In the genomic region with DNA sequence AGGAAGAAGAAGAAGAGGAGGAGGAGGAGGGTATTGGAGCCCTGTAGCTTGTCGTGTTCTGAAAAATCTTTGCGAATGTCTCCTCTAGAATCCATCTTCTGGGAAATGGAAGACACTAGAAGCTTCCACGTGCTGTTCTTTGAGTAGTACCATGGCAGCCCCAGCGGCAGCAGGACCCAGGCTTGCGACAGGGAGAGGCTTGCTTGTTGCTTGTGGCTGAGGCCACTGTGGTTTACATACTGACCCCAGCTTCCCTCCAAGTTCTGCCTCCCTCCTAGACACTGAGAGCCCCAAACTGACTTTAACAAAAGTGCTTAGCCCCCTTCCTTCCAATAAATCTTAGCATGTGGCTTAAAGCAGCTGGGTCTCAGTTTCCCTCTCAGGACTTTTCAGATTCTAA, we compare ENCODE assay signal across 32 mouse cellular contexts. TPM values are rescaled to one million over a fixed set of nuclear protein-coding genes. Genes with fewer than 3 reads are reported as not detected.
A peak's percentile ranks its signal among the peaks of the same experiment; 100 is the strongest.
DNase-seq lines count a peak whose midpoint lies in the region; ATAC-seq and TF ChIP-seq lines count a peak whose summit lies in the region.
"Had no signal": no experiment of that assay in that cellular context is flagged by ENCODE, and none has a peak within 500 bp of the region (broad histone marks: within the 10 kb centered on the region; RNA-seq: fewer than 3 reads in every experiment).

No protein-coding gene starts in this region.

- H3K27ac ChIP-seq in liver, embryonic 14.5 days: no peak overlapping the region
- no peak overlapping the region for H3K27ac ChIP-seq in forebrain, embryonic 10.5 days
- H3K27ac ChIP-seq: embryonic facial prominence, embryonic 10.5 days; forebrain, embryonic 15.5 days; hindbrain, embryonic 14.5 days; left cerebral cortex, adult 2 months; limb, embryonic 13.5 days had no signal

- TF ChIP-seq POLR2A in lung, adult 2 months (IDR thresholded peaks at IDR 0.05; ENCODE audit: borderline replicate concordance, extremely low read depth, low read depth, low read length): no peak

- peak overlapping the region; percentile 48 for H3K4me3 ChIP-seq in erythroblast, embryonic 14.5 days (replicated peaks)
- peak overlapping the region; percentile 75 for H3K4me3 ChIP-seq in lung, adult 2 months (replicated peaks; ENCODE audit: extremely low read depth, low read depth, low read length)
- peak overlapping the region; percentile 19 to 48 for H3K4me3 ChIP-seq in liver, embryonic 14.5 days (ENCODE audit: insufficient read depth in 1 of 2, low read depth in 2 of 2, low read length in 2 of 2)
- H3K4me3 ChIP-seq in forebrain, embryonic 10.5 days: no peak overlapping the region
- H3K4me3 ChIP-seq: embryonic facial prominence, embryonic 10.5 days; embryonic facial prominence, embryonic 15.5 days; forebrain, embryonic 15.5 days; left cerebral cortex, adult 2 months; limb, embryonic 13.5 days had no signal

- H3K9me3 ChIP-seq in erythroblast, embryonic 14.5 days (ENCODE audit: control insufficient read depth, low read length): no peaks in the 10 kb centered on the region
- no peaks in the 10 kb centered on the region for H3K9me3 ChIP-seq in liver, embryonic 14.5 days (ENCODE audit: control insufficient read depth, low read length)
- H3K9me3 ChIP-seq in forebrain, embryonic 10.5 days: no peaks in the 10 kb centered on the region
- H3K9me3 ChIP-seq: embryonic facial prominence, embryonic 10.5 days; embryonic facial prominence, embryonic 15.5 days; forebrain, embryonic 15.5 days; G1E; limb, embryonic 13.5 days had no signal

- TF ChIP-seq EP300 in liver, embryonic 14.5 days (IDR thresholded peaks at IDR 0.05; ENCODE audit: low read depth): no peak

- no peaks in the 10 kb centered on the region; the same call in 1 of the 2 replicates for H3K36me3 ChIP-seq in erythroblast, embryonic 14.5 days (ENCODE audit: control insufficient read depth)
- H3K36me3 ChIP-seq in liver, embryonic 14.5 days (replicated peaks; ENCODE audit: control insufficient read depth, insufficient read depth, low read depth): no peaks in the 10 kb centered on the region
- no peaks in the 10 kb centered on the region for H3K36me3 ChIP-seq in forebrain, embryonic 10.5 days (replicated peaks)
- H3K36me3 ChIP-seq: embryonic facial prominence, embryonic 10.5 days; embryonic facial prominence, embryonic 15.5 days; forebrain, embryonic 15.5 days; G1E; limb, embryonic 13.5 days had no signal

- ATAC-seq in erythroblast, adult 5-6 weeks (replicated peaks; ENCODE audit: low FRiP score, poor library complexity, severe bottlenecking): no peak
- no peak for ATAC-seq in liver, embryonic 14.5 days (ENCODE audit: insufficient read depth)
- ATAC-seq in megakaryocyte progenitor cell, adult 5-6 weeks (replicated peaks; ENCODE audit: poor library complexity): peak; percentile 59
- ATAC-seq: forebrain, embryonic 15.5 days; intestine, postnatal 0 days; Patski had no signal

- DNase-seq in lung, adult 2 months: no peak
- no peak for DNase-seq in lung, postnatal 36 days
- no peak for DNase-seq in liver, embryonic 14.5 days (ENCODE audit: low read depth in 3 of 3, low spot score in 3 of 3)
- DNase-seq in cerebellum, adult 18-20 months: no peak
- no peak for DNase-seq in forebrain, embryonic 10.5 days (ENCODE audit: extremely low spot score, low spot score)
- DNase-seq: kidney, adult 9 months; midbrain, embryonic 14.5 days had no signal

- H3K4me2 ChIP-seq in liver, embryonic 14.5 days (ENCODE audit: low read depth): peak overlapping the region; percentile 43
- H3K4me2 ChIP-seq: embryonic facial prominence, embryonic 15.5 days; forebrain, embryonic 15.5 days; hindbrain, embryonic 14.5 days; limb, embryonic 13.5 days; lung, embryonic 14.5 days had no signal

- H3K9ac ChIP-seq in liver, embryonic 14.5 days (replicated peaks): no peak overlapping the region
- H3K9ac ChIP-seq: embryonic facial prominence, embryonic 15.5 days; forebrain, embryonic 15.5 days; hindbrain, embryonic 14.5 days; limb, embryonic 13.5 days; lung, embryonic 14.5 days had no signal

- no peaks in the 10 kb centered on the region for H3K4me1 ChIP-seq in erythroblast, embryonic 14.5 days (ENCODE audit: control insufficient read depth)
- no peaks in the 10 kb centered on the region for H3K4me1 ChIP-seq in lung, adult 2 months (ENCODE audit: control insufficient read depth, insufficient read depth, low read length)
- 0 out of 4 replicates have a peak, but pooled peaks cover 0 to 4% of the 10 kb centered on the region in 2 experiments for H3K4me1 ChIP-seq in liver, embryonic 14.5 days (replicated peaks; ENCODE audit: control insufficient read depth in 2 of 2, insufficient read depth in 2 of 2, low read length in 1 of 2)
- peaks cover 15% of the 10 kb centered on the region for H3K4me1 ChIP-seq in forebrain, embryonic 10.5 days
- H3K4me1 ChIP-seq: embryonic facial prominence, embryonic 15.5 days; forebrain, embryonic 15.5 days; limb, embryonic 13.5 days had no signal

- no peak for TF ChIP-seq CTCF in lung, adult 2 months (IDR thresholded peaks at IDR 0.05; ENCODE audit: insufficient read depth, low read length)
- no peak for TF ChIP-seq CTCF in liver, embryonic 14.5 days (IDR thresholded peaks at IDR 0.05; ENCODE audit: low read depth)

- 67% methylated on average over 5 of the region's 5 CpGs for WGBS in lung, adult 2 months
- 40% methylated on average over 5 of the region's 5 CpGs for WGBS in liver, embryonic 14.5 days (ENCODE audit: insufficient replicate concordance)
- 76% methylated on average over 5 of the region's 5 CpGs for WGBS in forebrain, embryonic 10.5 days

- no peaks in the 10 kb centered on the region for H3K27me3 ChIP-seq in erythroblast, embryonic 14.5 days (ENCODE audit: control insufficient read depth)
- H3K27me3 ChIP-seq in liver, embryonic 14.5 days (ENCODE audit: control insufficient read depth, insufficient read depth, low read length): no peaks in the 10 kb centered on the region
- H3K27me3 ChIP-seq in forebrain, embryonic 10.5 days (ENCODE audit: poor library complexity, severe bottlenecking): no peaks in the 10 kb centered on the region
- H3K27me3 ChIP-seq: embryonic facial prominence, embryonic 15.5 days; forebrain, embryonic 15.5 days; limb, embryonic 13.5 days had no signal

RNA-seq across cellular contexts. Expression of a gene that starts 0.6 kb away (rescaled TPM):
- 0.03 TPM in 1 of 2 replicates, not detected in the other for polyA plus RNA-seq in erythroblast, embryonic 14.5 days (2012)
- total RNA-seq in erythroblast, adult 5-6 weeks (2015; ENCODE audit: low replicate concordance): not detected in 2 replicates
- 0.34 TPM in 1 of 2 replicates, not detected in the other for total RNA-seq in erythroblast, adult 5-6 weeks (2017; ENCODE audit: low replicate concordance)
- polyA plus RNA-seq in lung, adult 2 months (2012; rRNA removed): 75.9 and 90.6 TPM in 2 replicates
- 14.1 and 15.9 TPM in 2 replicates for polyA plus RNA-seq in liver, embryonic 14.5 days (2012; rRNA removed)
- polyA plus RNA-seq in liver, embryonic 14.5 days (2014; fragmentation: Nextera tagmentation; extraction: Ambion mirVana): 13.8 and 16.6 TPM in 2 replicates
- total RNA-seq in megakaryocyte progenitor cell, adult 5-6 weeks (2015): 3.1 and 4.7 TPM in 2 replicates
- total RNA-seq in megakaryocyte progenitor cell, adult 5-6 weeks (2017): 1.7 and 2.6 TPM in 2 replicates
- polyA plus RNA-seq in forebrain, embryonic 10.5 days (2016; fragmentation: Nextera tagmentation; extraction: Ambion mirVana): 0.21 and 0.46 TPM in 2 replicates
- total RNA-seq: hematopoietic stem cell, adult 5-6 weeks; monocyte, adult 5-6 weeks had no signal
- polyA plus RNA-seq: forebrain, embryonic 15.5 days; G1E; intestine, postnatal 0 days had no signal

RNA-seq across cellular contexts. Expression of a gene that starts 19.9 kb away (rescaled TPM):
- 0.09 and 0.24 TPM in 2 replicates for polyA plus RNA-seq in erythroblast, embryonic 14.5 days (2012)
- 2.5 and 4.6 TPM in 2 replicates for total RNA-seq in erythroblast, adult 5-6 weeks (2015; ENCODE audit: low replicate concordance)
- total RNA-seq in erythroblast, adult 5-6 weeks (2017; ENCODE audit: low replicate concordance): 1.7 and 1.8 TPM in 2 replicates
- polyA plus RNA-seq in lung, adult 2 months (2012; rRNA removed): 15.6 and 19.4 TPM in 2 replicates
- 7.9 and 8.1 TPM in 2 replicates for polyA plus RNA-seq in liver, embryonic 14.5 days (2012; rRNA removed)
- 1.7 and 2.0 TPM in 2 replicates for polyA plus RNA-seq in liver, embryonic 14.5 days (2014; fragmentation: Nextera tagmentation; extraction: Ambion mirVana)
- 24.6 and 25.4 TPM in 2 replicates for total RNA-seq in megakaryocyte progenitor cell, adult 5-6 weeks (2015)
- 10.7 and 12.4 TPM in 2 replicates for total RNA-seq in megakaryocyte progenitor cell, adult 5-6 weeks (2017)
- 1.1 and 1.4 TPM in 2 replicates for polyA plus RNA-seq in forebrain, embryonic 10.5 days (2016; fragmentation: Nextera tagmentation; extraction: Ambion mirVana)

RNA-seq across cellular contexts. Expression of a gene that starts 32.7 kb away (rescaled TPM):
- not detected in 2 replicates for polyA plus RNA-seq in erythroblast, embryonic 14.5 days (2012)
- not detected in 2 replicates for total RNA-seq in erythroblast, adult 5-6 weeks (2015; ENCODE audit: low replicate concordance)
- total RNA-seq in erythroblast, adult 5-6 weeks (2017; ENCODE audit: low replicate concordance): not detected in 2 replicates
- polyA plus RNA-seq in lung, adult 2 months (2012; rRNA removed): 0.18 and 0.22 TPM in 2 replicates
- not detected in 2 replicates for polyA plus RNA-seq in liver, embryonic 14.5 days (2012; rRNA removed)
- polyA plus RNA-seq in liver, embryonic 14.5 days (2014; fragmentation: Nextera tagmentation; extraction: Ambion mirVana): not detected in 2 replicates
- not detected in 2 replicates for total RNA-seq in megakaryocyte progenitor cell, adult 5-6 weeks (2015)
- 0.14 TPM in 1 of 2 replicates, not detected in the other for total RNA-seq in megakaryocyte progenitor cell, adult 5-6 weeks (2017)
- not detected in 2 replicates for polyA plus RNA-seq in forebrain, embryonic 10.5 days (2016; fragmentation: Nextera tagmentation; extraction: Ambion mirVana)
- total RNA-seq: adrenal gland, postnatal 14 days; gastrocnemius, adult 18-20 months; gastrocnemius, postnatal 4 days; hematopoietic stem cell, adult 5-6 weeks; layer of hippocampus, adult 18-20 months; layer of hippocampus, postnatal 10 days; left cerebral cortex, adult 2 months; left cerebral cortex, postnatal 36 days; monocyte, adult 5-6 weeks had no signal
- polyA plus RNA-seq: cerebellum, adult 2 months; embryonic facial prominence, embryonic 10.5 days; embryonic facial prominence, embryonic 15.5 days; forebrain, embryonic 15.5 days; frontal cortex, adult 2 months; G1E; heart, embryonic 16.5 days; hindbrain, embryonic 14.5 days; intestine, postnatal 0 days; limb, embryonic 13.5 days; lung, embryonic 14.5 days; midbrain, embryonic 14.5 days; neural tube, embryonic 14.5 days; Patski had no signal

Comparison
In these comparisons a context has a peak if more than half of its experiments do, and no peak if none do; other contexts are left out.
1. RNA of a gene that starts 0.6 kb away (polyA plus RNA-seq): 75.9 to 90.6 TPM in lung, adult 2 months and 13.8 to 16.6 TPM in liver, embryonic 14.5 days; 0.21 to 0.46 TPM in forebrain, embryonic 10.5 days and 0.03 TPM in erythroblast, embryonic 14.5 days; every median in the first group is over 10 times any median in the second.